Comparison of ENCODE assay signal across 33 mouse cellular contexts in genomic region chr12:95424739-95425138, GRCm38 (mm10).
"Had no signal": no experiment of that assay in that cellular context is flagged by ENCODE, and none has a peak within 500 bp of the region (broad histone marks: within the 10 kb centered on the region; RNA-seq: fewer than 3 reads in every experiment).

No protein-coding gene starts in this region.

- H3K27me3 ChIP-seq: limb, embryonic 12.5 days; limb, embryonic 13.5 days; limb, embryonic 15.5 days; liver, embryonic 12.5 days; liver, embryonic 13.5 days; liver, embryonic 15.5 days; lung, embryonic 15.5 days; megakaryocyte, embryonic 14.5 days; midbrain, embryonic 12.5 days; midbrain, embryonic 13.5 days; midbrain, embryonic 15.5 days; neural tube, embryonic 12.5 days; neural tube, embryonic 13.5 days had no signal

- ATAC-seq: liver, embryonic 12.5 days; liver, postnatal 0 days; lung, postnatal 0 days; midbrain, embryonic 13.5 days; midbrain, embryonic 15.5 days; midbrain, embryonic 16.5 days had no signal

- H3K4me1 ChIP-seq: limb, embryonic 10.5 days; limb, embryonic 12.5 days; limb, embryonic 13.5 days; limb, embryonic 15.5 days; liver, embryonic 12.5 days; liver, embryonic 13.5 days; liver, embryonic 15.5 days; lung, embryonic 15.5 days; megakaryocyte, embryonic 14.5 days; midbrain, embryonic 10.5 days; midbrain, embryonic 12.5 days; midbrain, embryonic 13.5 days; midbrain, embryonic 15.5 days; neural tube, embryonic 12.5 days; neural tube, embryonic 13.5 days had no signal

- H3K36me3 ChIP-seq: limb, embryonic 10.5 days; limb, embryonic 12.5 days; limb, embryonic 13.5 days; limb, embryonic 15.5 days; liver, embryonic 12.5 days; liver, embryonic 13.5 days; liver, embryonic 15.5 days; lung, embryonic 15.5 days; midbrain, embryonic 10.5 days; midbrain, embryonic 12.5 days; midbrain, embryonic 13.5 days; midbrain, embryonic 15.5 days; neural tube, embryonic 12.5 days; neural tube, embryonic 13.5 days had no signal

- DNase-seq: left cerebral cortex, postnatal 4 days; liver; liver, embryonic 13.5 days; liver, postnatal 0 days; lung, adult 18-20 months; lung, adult 2 months; lung, embryonic 14.5 days; lung, postnatal 10 days; lung, postnatal 14 days; lung, postnatal 36 days; lung, postnatal 4 days; midbrain, embryonic 14.5 days had no signal

- H3K9me3 ChIP-seq: limb, embryonic 10.5 days; limb, embryonic 12.5 days; limb, embryonic 13.5 days; limb, embryonic 15.5 days; liver, embryonic 12.5 days; liver, embryonic 13.5 days; liver, embryonic 15.5 days; lung, embryonic 15.5 days; megakaryocyte, embryonic 14.5 days; midbrain, embryonic 10.5 days; midbrain, embryonic 12.5 days; midbrain, embryonic 13.5 days; midbrain, embryonic 15.5 days; neural tube, embryonic 12.5 days; neural tube, embryonic 13.5 days had no signal

- H3K27ac ChIP-seq: limb, embryonic 10.5 days; limb, embryonic 12.5 days; limb, embryonic 13.5 days; limb, embryonic 15.5 days; liver, embryonic 12.5 days; liver, embryonic 13.5 days; liver, embryonic 14.5 days; liver, embryonic 15.5 days; lung, embryonic 15.5 days; macrophage; midbrain, embryonic 10.5 days; midbrain, embryonic 12.5 days; midbrain, embryonic 13.5 days; midbrain, embryonic 15.5 days; neural tube, embryonic 12.5 days; neural tube, embryonic 13.5 days had no signal

- H3K4me2 ChIP-seq: limb, embryonic 12.5 days; limb, embryonic 13.5 days; limb, embryonic 15.5 days; liver, embryonic 11.5 days; liver, embryonic 12.5 days; liver, embryonic 13.5 days; liver, embryonic 15.5 days; lung, embryonic 14.5 days; lung, embryonic 15.5 days; midbrain, embryonic 11.5 days; midbrain, embryonic 12.5 days; midbrain, embryonic 13.5 days; midbrain, embryonic 15.5 days; neural tube, embryonic 12.5 days; neural tube, embryonic 13.5 days had no signal

- H3K9ac ChIP-seq: limb, embryonic 12.5 days; limb, embryonic 13.5 days; limb, embryonic 15.5 days; liver, embryonic 12.5 days; liver, embryonic 13.5 days; liver, embryonic 14.5 days; liver, embryonic 15.5 days; liver, postnatal 0 days; lung, embryonic 14.5 days; lung, embryonic 15.5 days; midbrain, embryonic 12.5 days; midbrain, embryonic 13.5 days; midbrain, embryonic 15.5 days; neural tube, embryonic 12.5 days; neural tube, embryonic 13.5 days had no signal

- H3K4me3 ChIP-seq: limb, embryonic 10.5 days; limb, embryonic 12.5 days; limb, embryonic 13.5 days; limb, embryonic 15.5 days; liver, embryonic 12.5 days; liver, embryonic 13.5 days; liver, embryonic 15.5 days; lung, embryonic 15.5 days; megakaryocyte, embryonic 14.5 days; midbrain, embryonic 10.5 days; midbrain, embryonic 12.5 days; midbrain, embryonic 13.5 days; midbrain, embryonic 15.5 days; myocyte; neural tube, embryonic 12.5 days; neural tube, embryonic 13.5 days had no signal
